Mouse (Mus musculus): ENCODE measurements at regions not wholly inside any gene's neighbourhood (a gene's known extent, or its start where the extent isn't known, plus 50 kb on each side); places are given as distances from the start of the nearest gene placed in this dataset.
A peak's percentile ranks its signal among the peaks of the same experiment; 100 is the strongest.

GRCm38 (mm10) chr15:90365656-90366055, 141.5 kb downstream of the Alg10b start:
- DNase-seq: no peak
- H3K27me3 ChIP-seq (ENCODE audit: control insufficient read depth, insufficient read depth, low read length): no peaks in the 10 kb centered on the region
- H3K27ac ChIP-seq (ENCODE audit: control insufficient read depth, insufficient read depth, low read length): no peak overlapping the region
- no peaks in the 10 kb centered on the region for H3K36me3 ChIP-seq (ENCODE audit: control insufficient read depth, insufficient read depth, low read length)
- H3K4me3 ChIP-seq (ENCODE audit: control insufficient read depth, insufficient read depth, low read length): no peak overlapping the region
- TF ChIP-seq POLR2A (IDR thresholded peaks at IDR 0.05; ENCODE audit: control insufficient read depth, extremely low read depth, insufficient read depth, low read length, poor library complexity) (no peak), CTCF (IDR thresholded peaks at IDR 0.05; ENCODE audit: borderline replicate concordance, control insufficient read depth, extremely low read depth, insufficient read depth, low read length, poor library complexity) (no peak)
- no peaks in the 10 kb centered on the region for H3K4me1 ChIP-seq (replicated peaks; ENCODE audit: control insufficient read depth, insufficient read depth, low read length)

- 84% methylated on average over 2 of the region's 2 CpGs for WGBS
These were observed 153.8 kb downstream of the Alg10b start for GRCm38 (mm10) chr15:90377959-90378358.

GRCm38 (mm10) chr15:90396961-90397360, 172.8 kb downstream of the Alg10b start:
- TF ChIP-seq CTCF (IDR thresholded peaks at IDR 0.05; ENCODE audit: borderline replicate concordance, control insufficient read depth, extremely low read depth, insufficient read depth, low read length, poor library complexity) (no peak), POLR2A (IDR thresholded peaks at IDR 0.05; ENCODE audit: control insufficient read depth, extremely low read depth, insufficient read depth, low read length, poor library complexity) (no peak)
- 86% methylated on average over 3 of the region's 3 CpGs for WGBS
- no peak overlapping the region for H3K4me3 ChIP-seq (ENCODE audit: control insufficient read depth, insufficient read depth, low read length)
- H3K27ac ChIP-seq (ENCODE audit: control insufficient read depth, insufficient read depth, low read length): no peak overlapping the region
- no peaks in the 10 kb centered on the region for H3K27me3 ChIP-seq (ENCODE audit: control insufficient read depth, insufficient read depth, low read length)
- no peaks in the 10 kb centered on the region for H3K4me1 ChIP-seq (replicated peaks; ENCODE audit: control insufficient read depth, insufficient read depth, low read length)
- H3K36me3 ChIP-seq (ENCODE audit: control insufficient read depth, insufficient read depth, low read length): no peaks in the 10 kb centered on the region
- no peak for DNase-seq

More at GRCm38 (mm10) chr15:90377959-90378358, 153.8 kb downstream of the Alg10b start:
- no peaks in the 10 kb centered on the region for H3K36me3 ChIP-seq (ENCODE audit: control insufficient read depth, insufficient read depth, low read length)
- H3K27ac ChIP-seq (ENCODE audit: control insufficient read depth, insufficient read depth, low read length): no peak overlapping the region
- no peaks in the 10 kb centered on the region for H3K4me1 ChIP-seq (replicated peaks; ENCODE audit: control insufficient read depth, insufficient read depth, low read length)
- no peaks in the 10 kb centered on the region for H3K27me3 ChIP-seq (ENCODE audit: control insufficient read depth, insufficient read depth, low read length)
- no peak for DNase-seq
- TF ChIP-seq CTCF (IDR thresholded peaks at IDR 0.05; ENCODE audit: borderline replicate concordance, control insufficient read depth, extremely low read depth, insufficient read depth, low read length, poor library complexity) (no peak), POLR2A (IDR thresholded peaks at IDR 0.05; ENCODE audit: control insufficient read depth, extremely low read depth, insufficient read depth, low read length, poor library complexity) (no peak)
- no peak overlapping the region for H3K4me3 ChIP-seq (ENCODE audit: control insufficient read depth, insufficient read depth, low read length)

- Histone ChIP-seq H3K4me3 (ENCODE audit: control insufficient read depth, insufficient read depth, low read length) (no peak overlapping the region), H3K27me3 (ENCODE audit: control insufficient read depth, insufficient read depth, low read length) (no peaks in the 10 kb centered on the region), H3K4me1 (replicated peaks; ENCODE audit: control insufficient read depth, insufficient read depth, low read length) (no peaks in the 10 kb centered on the region), H3K27ac (ENCODE audit: control insufficient read depth, insufficient read depth, low read length) (no peak overlapping the region), H3K36me3 (ENCODE audit: control insufficient read depth, insufficient read depth, low read length) (no peaks in the 10 kb centered on the region)
- WGBS: 96% methylated on average over 2 of the region's 2 CpGs
- TF ChIP-seq CTCF (IDR thresholded peaks at IDR 0.05; ENCODE audit: borderline replicate concordance, control insufficient read depth, extremely low read depth, insufficient read depth, low read length, poor library complexity) (no peak), POLR2A (IDR thresholded peaks at IDR 0.05; ENCODE audit: control insufficient read depth, extremely low read depth, insufficient read depth, low read length, poor library complexity) (no peak)
- DNase-seq: no peak
These were observed 173.7 kb downstream of the Alg10b start for GRCm38 (mm10) chr15:90397691-90398377.

- Histone ChIP-seq H3K27me3 (ENCODE audit: control insufficient read depth, insufficient read depth, low read length) (no peaks in the 10 kb centered on the region), H3K36me3 (ENCODE audit: control insufficient read depth, insufficient read depth, low read length) (no peaks in the 10 kb centered on the region), H3K4me1 (replicated peaks; ENCODE audit: control insufficient read depth, insufficient read depth, low read length) (no peaks in the 10 kb centered on the region), H3K27ac (ENCODE audit: control insufficient read depth, insufficient read depth, low read length) (no peak overlapping the region), H3K4me3 (ENCODE audit: control insufficient read depth, insufficient read depth, low read length) (no peak overlapping the region)
- WGBS: 69% methylated on average over 5 of the region's 5 CpGs
- TF ChIP-seq POLR2A (IDR thresholded peaks at IDR 0.05; ENCODE audit: control insufficient read depth, extremely low read depth, insufficient read depth, low read length, poor library complexity) (no peak), CTCF (IDR thresholded peaks at IDR 0.05; ENCODE audit: borderline replicate concordance, control insufficient read depth, extremely low read depth, insufficient read depth, low read length, poor library complexity) (no peak)
- no peak for DNase-seq
These were observed 176.5 kb downstream of the Alg10b start for GRCm38 (mm10) chr15:90400326-90401280.

- Histone ChIP-seq H3K36me3 (ENCODE audit: control insufficient read depth, insufficient read depth, low read length) (no peaks in the 10 kb centered on the region), H3K4me1 (replicated peaks; ENCODE audit: control insufficient read depth, insufficient read depth, low read length) (no peaks in the 10 kb centered on the region), H3K27me3 (ENCODE audit: control insufficient read depth, insufficient read depth, low read length) (no peaks in the 10 kb centered on the region), H3K4me3 (ENCODE audit: control insufficient read depth, insufficient read depth, low read length) (no peak overlapping the region), H3K27ac (ENCODE audit: control insufficient read depth, insufficient read depth, low read length) (no peak overlapping the region)
- TF ChIP-seq POLR2A (IDR thresholded peaks at IDR 0.05; ENCODE audit: control insufficient read depth, extremely low read depth, insufficient read depth, low read length, poor library complexity) (no peak), CTCF (IDR thresholded peaks at IDR 0.05; ENCODE audit: borderline replicate concordance, control insufficient read depth, extremely low read depth, insufficient read depth, low read length, poor library complexity) (no peak)
- WGBS: 95% methylated on average over 2 of the region's 2 CpGs
- DNase-seq: peak; percentile 2
These were observed 196.7 kb downstream of the Alg10b start for GRCm38 (mm10) chr15:90420776-90421175.
